Mouse (Mus musculus): ENCODE results near the gene 2010111I01Rik.
A peak's percentile ranks its signal among the peaks of the same experiment; 100 is the strongest.

Gene 2010111I01Rik

DNA sequence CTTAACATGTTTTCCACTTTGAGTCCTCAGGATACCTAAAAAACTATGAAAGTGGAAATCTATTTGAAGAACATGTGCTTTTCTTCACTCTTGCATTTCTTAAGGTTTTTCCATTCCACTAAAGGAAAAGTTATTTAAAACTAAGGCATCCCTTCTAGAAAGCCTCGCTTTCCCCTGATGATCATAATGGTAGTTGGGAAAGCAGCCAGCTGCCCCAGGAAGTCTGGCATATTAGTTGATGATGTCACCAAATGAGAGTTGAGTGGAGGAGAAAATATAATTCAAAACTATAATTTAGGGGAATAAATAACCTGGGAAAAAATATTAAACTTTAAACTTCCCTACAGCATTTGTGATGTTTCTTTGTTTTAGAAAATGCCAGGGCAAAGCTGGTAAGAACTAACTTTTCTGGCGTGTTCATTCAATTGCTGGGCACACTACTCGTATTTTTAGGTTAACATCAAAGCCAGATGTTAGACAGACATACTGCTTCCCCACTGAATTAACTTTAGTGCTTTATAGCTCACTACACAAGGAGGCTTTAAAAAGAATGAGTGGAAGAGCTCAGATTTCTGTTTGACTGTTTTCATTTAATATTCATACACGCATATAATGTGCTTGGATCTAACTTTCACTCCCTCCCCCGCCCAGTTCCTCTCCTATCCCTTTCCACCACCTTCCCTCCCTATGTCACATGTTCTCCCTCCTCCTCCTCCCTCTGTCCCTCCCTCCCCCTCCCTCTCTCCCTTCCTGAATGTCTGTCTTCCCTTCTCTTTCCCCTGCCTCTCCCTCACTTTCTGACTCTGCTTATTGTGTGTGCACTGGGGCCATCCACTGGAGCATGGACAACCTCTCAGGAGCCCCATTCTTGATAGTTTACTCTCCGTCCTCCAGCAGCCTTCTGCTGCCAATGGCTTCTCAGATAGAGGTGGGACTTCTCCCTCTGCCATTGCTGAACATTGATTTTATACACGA, 58.8 kb downstream of the 2010111I01Rik start:
- no peak for DNase-seq (ENCODE audit: low spot score in 2 of 2)

DNA sequence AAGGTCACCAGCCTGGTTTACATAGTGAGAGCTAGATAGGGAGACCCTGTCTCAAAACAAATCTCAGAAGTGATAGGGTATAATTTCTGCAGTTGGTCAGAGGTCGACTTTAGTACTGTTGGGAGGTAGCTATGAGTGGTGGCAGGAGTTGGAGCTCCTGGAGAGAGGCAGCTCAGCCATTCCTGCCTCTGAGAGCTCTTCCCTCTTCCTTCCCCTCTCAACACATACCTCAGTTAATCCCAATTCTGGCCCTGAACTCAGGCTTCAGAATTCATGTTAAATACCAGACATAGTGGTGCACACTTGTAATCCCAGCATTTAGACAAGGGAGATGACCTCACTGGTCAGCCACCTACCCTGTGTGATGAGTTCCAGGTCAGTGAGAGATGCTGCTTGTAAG, 65.3 kb downstream of the 2010111I01Rik start:
- no peak for DNase-seq (ENCODE audit: low spot score in 2 of 2)

DNA sequence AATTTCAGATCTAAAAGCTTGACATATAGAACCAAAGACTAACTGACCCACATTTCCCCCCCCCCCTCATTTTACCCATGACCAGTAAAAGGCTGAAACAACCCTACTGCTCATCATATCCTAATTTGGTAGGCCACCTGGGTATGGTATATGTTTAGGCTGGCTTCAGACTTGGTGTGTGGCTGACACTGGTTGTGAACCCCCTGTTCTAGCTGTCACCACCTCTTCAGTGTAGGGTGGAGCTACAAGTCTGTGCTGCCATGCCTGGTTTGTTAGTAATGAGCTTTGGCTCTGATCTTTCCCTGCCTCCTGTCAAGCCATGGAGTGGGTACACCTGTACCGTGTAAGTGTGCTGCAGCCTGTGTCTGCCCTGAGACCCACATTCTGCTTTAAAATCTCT, 66.6 kb downstream of the 2010111I01Rik start:
- DNase-seq (ENCODE audit: low spot score in 2 of 2) = no peak

DNA sequence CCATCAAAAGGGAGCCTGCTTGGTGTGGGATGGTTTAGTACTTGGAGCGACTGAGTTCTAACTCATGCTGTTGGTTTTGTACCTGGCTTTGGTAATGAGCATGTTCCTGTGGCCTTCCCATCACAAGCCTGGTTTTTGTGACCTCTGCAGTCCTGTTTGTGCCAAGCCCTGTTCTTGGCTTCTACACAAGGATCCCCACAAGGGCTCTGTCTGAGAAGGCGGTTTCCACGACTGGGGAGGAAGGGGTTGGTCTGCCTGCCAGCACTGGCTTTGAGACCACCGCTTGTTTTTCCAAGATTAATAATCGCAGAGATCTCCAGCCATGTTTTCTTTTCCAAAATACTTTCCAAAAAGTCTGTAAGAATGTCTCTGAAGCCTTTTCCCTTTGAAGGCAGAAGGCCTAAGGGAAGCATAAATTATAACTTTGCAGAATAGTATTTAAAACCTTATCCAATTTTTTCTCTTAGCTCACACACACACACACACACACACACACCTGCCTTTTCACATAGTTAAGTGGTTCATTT, 67.7 kb downstream of the 2010111I01Rik start:
- no peak for DNase-seq (ENCODE audit: low spot score in 2 of 2)

DNA sequence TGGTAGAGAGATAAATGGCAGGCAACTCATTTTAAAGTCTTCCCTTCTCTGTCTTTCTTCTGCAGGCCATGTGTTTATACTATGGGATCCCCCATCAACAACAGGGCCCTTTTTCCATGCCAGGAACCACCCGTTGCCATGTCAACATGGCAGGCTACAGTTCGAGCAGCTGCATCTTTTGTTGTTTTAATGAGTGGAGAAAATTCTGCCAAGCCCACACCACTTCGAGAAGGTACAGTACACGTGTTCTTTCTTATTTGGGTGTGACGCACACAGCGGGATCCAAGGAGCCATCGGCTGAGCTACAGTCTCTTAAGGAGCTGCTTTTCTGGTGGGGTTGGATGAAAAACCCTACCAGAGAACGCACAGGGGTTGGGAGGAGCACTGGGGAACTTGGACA, 68.3 kb downstream of the 2010111I01Rik start:
- peak in 1 of 2 experiments; percentile 23 for DNase-seq (ENCODE audit: low spot score in 2 of 2)

DNA sequence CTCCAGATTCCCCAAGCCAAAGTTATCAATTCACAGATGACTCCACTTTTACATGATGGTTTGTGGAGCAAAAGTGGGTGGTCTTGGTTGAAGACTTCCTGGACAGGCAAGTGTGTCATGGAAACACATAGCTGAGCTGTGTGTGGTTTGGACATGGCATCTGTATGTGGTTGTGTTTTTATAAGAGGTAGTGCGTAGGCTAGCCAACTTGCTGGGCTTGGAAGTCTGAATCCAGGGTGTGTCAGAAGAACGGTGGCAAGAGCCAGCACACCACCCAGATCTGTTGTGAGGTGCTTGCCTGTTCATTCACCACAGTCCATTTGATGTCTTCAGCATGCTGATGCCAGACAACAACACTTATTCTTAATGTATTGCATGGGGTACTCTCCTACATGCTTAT, 68.7 kb downstream of the 2010111I01Rik start:
- no peak for DNase-seq (ENCODE audit: low spot score in 2 of 2)

DNA sequence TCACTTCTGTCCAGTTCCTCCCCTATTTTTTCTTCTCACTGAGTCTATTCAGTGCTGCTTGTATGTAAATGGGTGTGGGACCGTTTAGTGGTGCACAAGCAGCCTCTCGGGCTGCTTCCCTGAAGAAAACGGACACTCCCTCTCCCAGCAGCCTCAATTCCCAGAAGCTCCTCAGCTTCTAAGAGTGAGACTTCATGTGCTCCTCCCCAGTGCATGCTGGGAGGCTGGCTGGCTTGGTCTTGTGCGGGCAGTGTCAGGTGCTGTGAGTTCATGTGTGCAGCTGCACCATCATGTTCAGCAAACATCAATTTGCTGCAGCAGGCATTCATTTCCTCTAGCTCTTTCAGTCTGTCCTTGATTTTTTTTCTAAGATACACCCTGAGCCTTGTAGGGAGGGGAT, 70.0 kb downstream of the 2010111I01Rik start:
- no peak for DNase-seq (ENCODE audit: low spot score in 2 of 2)

DNA sequence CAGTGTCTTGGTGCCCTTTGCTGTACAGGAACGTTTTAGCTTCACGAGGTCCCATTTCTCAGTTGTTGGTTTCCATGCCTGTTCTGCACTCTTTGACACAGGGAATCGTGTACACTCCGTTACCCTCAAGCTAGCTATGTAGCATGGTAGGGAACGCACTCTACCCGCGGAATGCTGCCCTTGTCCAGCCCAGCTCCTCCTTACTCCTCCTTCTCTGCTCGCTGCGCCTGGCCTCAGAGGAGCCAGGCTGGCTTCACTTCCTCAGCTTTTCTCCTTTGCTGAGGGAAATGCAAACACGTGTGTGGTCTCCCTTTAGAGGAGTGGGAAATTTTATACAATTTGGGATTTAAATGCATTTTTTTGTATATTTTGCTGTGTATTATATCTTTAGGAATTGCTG, 73.2 kb downstream of the 2010111I01Rik start:
- DNase-seq (ENCODE audit: low spot score in 2 of 2) = no peak

DNA sequence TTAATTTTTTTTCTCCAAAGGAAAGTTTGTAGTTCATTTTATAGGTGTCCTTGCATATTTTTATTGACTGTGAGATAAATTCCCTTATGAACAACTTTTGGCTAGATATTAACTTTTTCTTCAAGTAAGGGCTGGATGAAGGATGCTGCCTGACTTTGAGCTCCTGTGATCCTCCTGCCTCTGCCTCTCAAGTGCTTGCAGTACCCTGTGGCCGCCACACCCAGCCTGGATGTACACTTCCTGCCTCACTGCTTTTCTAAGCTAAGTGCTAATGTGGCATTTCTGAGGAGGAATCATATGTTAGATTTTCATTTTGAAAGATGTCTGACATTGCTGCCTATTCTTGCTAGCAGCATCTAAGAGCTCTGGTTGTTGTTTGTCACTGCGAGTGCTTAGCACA, 73.7 kb downstream of the 2010111I01Rik start:
- DNase-seq (ENCODE audit: low spot score in 2 of 2) = no peak

DNA sequence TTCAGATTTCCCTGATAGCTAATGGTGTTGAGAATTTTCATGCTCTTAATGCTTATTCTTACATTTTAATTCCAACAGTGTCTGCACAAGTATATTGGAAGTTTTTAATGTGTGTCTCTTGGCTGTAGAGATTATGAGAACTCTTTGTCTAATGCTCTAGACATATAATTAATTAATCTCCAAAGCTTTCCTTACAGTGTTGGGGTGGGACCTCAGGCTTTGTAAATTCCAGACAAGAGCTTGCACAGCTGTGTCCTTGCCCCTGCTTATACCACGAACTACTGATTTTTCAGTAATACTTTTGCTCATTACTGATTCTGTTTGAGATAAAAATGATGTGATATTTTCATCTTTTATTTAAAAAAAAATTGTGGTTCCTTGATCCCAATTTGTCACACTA, 74.2 kb downstream of the 2010111I01Rik start:
- DNase-seq (ENCODE audit: low spot score in 2 of 2) = no peak

DNA sequence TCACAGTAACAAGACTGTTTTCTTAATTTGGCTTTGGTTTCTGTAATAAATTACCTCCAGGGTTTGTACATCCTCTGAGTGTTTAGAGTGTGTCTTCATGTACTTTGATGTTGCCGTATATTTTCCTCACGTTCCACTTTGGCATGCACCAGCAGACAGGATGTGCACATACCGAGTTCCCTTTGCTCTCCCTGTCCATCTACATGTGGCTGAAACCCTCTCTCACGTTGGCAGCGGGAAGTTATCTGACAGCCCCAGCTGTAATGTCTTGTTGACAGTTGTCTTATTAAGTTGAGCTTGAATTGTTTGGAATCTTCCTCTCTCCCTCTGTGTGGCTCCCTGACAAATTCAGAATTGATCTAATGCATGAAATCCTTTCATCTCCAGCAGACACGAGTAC, 74.6 kb downstream of the 2010111I01Rik start:
- DNase-seq (ENCODE audit: low spot score in 2 of 2) = no peak

DNA sequence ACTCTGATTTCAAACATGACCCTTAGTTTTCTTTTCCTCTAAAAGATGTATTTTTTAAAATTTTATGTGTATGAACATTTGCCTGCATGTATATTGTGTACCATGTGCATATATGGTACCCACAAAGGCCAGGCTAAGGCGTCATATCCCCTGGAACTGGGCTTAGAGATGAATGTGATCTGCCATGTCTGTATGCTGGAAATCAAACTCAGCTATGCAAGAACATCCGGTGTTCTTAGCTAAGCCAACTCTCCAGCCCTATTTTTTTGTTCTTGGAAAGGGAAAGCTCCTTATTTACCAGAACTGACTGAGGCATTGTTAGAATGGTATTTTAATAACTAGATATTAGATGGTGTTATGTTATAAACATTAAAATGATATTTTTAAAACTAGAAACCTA, 75.2 kb downstream of the 2010111I01Rik start:
- no peak for DNase-seq (ENCODE audit: low spot score in 2 of 2)

DNA sequence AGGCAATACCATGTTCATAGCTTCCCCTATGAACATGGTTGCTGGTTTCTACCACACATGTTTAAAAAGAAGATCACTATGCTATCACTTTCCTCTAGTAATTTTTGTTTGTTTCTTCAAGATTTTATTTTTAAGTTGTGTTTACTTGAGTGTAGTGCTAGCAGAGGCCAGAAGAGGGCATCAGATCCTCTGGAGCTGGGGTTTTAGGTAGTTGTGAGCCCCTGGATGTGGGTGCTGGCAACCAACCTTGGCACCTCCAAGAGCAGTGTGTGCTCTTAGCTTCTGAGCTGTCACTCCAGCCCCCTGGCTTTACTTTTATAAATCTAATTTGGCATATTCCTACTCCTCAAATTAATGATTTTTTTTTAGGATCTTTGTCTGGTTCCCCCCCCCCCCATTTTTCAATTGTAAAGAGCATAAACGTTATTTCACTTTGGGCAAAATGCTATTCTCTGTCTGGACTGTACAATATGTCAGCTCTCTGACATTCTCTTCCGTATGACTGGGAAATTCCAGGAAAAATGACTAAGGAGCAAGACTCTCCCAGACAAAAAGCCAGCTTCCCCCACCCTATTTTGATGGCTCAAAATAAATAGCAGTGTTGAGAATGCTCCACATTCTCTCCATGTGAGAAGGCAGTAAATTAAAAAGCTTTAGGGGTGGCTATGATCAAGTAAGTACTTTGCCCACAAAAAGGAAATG, 81.0 kb downstream of the 2010111I01Rik start:
- DNase-seq (ENCODE audit: low spot score in 2 of 2) = no peak

DNA sequence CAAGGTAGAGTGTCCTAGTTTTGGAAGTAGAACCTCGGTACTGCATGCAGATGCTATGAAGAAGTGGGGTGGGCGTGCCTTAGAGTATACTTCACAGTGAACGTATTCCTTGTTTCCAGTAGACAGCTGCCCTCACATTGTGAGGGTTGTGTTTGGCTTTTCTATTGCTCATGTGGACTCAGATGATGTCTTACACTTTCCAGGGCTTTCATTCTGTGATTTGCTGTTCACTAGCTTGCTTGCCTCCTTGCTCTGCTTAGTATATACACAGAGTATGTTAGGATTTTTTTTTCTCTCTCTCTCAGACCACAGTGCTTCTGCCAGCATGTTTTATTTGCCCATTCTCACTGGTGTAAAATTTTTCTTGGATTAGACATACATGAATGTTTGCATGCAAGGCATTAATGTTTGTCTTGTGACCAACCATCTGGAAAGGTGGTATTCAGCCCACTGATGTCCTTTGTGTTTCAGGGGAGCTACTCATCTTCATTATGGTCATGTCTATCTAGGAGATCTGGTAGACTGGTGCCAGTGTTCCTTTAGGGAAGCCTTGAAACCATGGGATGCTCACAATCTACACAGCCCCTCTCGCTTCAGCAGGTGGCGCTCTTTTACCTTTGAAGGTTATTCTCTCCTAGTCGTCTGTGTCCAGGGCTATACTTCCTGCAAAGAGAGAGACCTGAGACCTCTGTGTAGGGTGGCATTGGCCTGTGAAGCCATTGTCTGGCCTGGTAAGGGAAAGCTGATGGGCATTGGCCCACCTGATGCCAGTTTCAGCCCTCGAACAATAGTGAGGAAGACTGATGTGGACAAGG, 81.7 kb downstream of the 2010111I01Rik start:
- peak in 1 of 2 experiments; percentile 86 for DNase-seq (ENCODE audit: low spot score in 2 of 2)

DNA sequence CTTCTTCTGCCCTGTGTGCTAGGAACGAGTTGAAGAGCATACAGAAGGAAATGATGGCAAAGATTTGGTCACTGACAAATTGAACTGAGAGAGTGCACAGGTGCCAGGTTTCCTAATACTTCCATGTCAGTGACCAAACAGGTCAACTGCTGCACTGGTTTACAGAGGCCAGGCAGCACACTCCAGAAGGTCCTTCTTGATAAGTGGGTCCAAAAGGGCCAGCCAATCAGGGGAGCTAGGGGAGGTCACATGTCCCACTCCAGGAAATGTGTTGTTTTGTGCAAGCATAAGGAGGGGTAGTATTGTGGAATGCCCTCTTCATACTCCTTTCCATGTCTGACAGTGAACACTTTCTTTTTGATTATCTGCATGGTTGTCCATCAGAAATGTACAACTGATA, 99.0 kb downstream of the 2010111I01Rik start:
- no peak for DNase-seq (ENCODE audit: low spot score in 2 of 2)

DNA sequence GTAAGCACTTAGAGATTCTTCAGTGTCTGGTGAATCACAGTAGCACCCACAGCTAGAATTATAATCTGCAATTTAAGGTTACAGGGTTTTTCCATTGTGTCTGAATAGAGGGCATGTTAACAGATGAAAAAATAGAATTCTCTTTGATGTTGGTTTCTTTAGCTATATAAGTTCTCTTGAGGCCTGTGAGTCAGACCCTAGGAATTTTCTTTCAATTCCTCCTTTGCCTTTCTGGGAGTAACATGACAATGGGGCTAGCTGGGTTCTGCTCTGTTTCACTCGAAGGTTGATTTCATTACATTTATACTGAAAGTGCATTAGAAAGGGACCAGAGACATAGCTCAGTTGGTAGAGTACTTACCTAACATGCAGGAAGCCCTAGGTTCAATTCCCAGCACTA, 101.9 kb downstream of the 2010111I01Rik start:
- no peak for DNase-seq (ENCODE audit: low spot score in 2 of 2)

DNA sequence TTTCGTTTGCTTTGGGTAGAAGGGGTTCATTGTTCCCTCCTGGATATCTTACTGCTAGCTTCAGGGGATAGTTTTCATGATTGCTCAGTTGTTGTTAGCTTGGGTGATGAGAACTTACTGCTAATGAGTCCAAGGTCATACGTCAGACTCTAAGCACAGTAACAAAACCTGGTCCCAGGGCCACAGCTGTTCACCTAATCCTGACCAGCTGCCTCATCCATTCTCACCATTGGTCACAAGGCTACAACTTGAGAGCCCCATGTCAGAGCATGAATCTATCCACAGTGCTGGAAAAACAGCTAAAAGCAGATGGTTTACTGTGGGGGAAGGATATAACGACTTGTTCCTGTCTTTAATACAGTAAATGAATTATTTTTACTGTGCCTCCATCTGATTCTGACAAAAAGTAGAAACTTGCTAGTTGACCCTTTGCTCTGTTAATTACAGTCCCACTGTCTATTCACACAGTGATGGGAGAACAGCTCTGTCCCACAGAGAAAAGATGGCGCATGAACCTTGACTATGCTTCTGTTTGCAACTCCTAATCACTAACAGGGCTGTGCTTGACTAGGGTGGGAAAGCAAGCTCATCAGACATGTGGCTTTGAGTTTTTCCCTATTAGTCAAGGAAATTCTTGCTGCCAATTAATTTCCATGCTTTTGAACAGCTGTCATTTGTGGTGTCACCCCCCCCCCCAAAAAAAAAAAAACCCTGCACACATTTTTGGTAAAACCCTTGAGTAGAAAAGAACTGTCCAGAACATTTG, 103.9 kb downstream of the 2010111I01Rik start:
- no peak for DNase-seq (ENCODE audit: low spot score in 2 of 2)

DNA sequence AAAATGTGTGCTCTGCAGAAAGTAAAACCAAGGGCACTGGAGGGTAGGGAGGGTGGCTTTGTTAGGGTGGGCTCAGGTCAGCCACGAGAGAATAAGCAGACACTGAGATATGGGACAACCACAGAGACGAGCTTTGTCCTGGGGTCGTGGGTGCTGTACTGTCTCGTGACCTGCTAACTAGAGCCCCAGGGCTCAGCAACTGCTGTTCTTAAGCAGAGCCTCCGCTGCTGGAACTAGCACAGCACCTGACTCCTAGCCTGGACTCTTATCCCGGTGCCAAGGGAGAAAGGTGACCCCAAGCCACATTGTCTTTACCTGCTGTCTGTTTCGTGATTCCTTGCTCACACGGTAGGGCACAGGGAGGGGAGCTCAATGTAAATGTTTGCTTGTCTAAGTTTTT, 107.2 kb downstream of the 2010111I01Rik start:
- no peak for DNase-seq (ENCODE audit: low spot score in 2 of 2)

DNA sequence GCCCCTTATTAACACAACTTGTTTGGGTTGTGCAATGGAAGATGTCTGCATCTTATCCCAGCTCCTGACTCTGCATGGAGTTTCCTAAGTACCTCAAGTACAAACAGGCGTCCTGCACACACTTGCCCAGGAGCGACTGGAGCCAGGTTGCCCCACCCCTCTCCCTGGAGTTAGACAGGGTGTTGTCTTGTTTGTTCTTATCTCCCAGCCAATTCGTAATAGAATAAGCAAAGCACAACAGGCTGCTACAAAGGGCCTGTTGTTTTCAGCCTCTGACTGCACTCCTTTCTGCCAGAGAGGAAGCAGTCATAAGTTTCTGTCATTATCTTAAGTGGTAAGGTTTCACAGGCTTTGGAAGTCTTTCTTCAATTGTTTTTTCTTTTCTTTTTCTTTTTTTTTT, 107.7 kb downstream of the 2010111I01Rik start:
- no peak for DNase-seq (ENCODE audit: low spot score in 2 of 2)

DNA sequence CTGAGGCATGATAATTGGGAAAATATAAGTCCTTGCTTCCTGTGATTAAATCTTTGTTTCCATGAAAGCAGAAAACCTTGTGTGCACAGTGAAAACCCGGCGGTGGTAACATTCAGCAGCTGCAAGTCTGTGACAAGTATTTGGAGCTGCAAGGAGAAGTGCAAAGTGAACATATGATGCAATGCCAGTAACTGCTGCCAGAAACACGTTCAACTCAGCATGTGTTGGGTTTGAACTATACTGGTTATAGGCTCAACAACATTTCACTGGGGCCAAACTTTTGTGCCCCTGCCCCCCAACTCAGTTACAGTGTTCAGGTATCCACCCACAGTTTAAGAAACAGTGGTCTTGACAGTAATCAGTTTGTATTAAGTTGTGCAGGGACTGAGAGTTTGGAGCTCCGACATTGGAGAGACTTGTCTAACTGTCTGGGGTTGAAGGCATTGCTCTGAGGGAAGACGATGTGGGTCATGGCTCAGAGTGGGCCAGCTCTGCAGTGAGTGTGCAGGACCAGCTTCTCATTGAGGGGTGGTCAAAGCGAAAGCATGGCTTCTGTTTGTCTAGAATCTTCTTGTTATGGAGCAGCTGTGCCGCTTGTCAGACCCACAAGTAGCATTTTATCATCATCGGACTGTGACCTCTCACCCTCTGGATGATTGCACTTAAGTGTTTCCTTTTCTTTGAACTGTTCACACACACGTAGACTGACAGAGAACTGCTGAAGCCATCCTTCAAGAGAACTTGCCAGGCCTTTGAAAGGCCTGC, 109.4 kb downstream of the 2010111I01Rik start:
- no peak for DNase-seq (ENCODE audit: low spot score in 2 of 2)

DNA sequence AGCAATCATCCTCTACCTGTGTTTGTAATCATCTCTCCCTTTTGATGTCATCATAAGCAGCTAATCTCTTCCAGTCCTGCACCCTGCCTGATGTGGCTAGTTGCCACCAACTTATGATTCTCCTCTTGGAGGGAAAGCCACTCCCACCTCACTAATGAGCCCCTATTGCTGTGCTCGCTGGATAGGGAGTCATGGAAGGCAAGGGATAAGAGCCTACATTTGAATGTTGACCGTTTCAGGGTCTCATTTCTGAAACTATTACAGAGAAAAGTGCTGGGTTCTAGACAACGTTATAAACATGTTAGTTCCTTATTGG, 109.9 kb downstream of the 2010111I01Rik start:
- DNase-seq (ENCODE audit: low spot score in 2 of 2) = no peak

All from left cerebral cortex, adult 9 months (tissue).